Mouse (Mus musculus) bone marrow macrophage, adult 2 months (primary cell): ENCODE data around the gene Cnn1. TPM values are rescaled to one million over a fixed set of nuclear protein-coding genes. Genes with fewer than 3 reads are reported as not detected.

Experiments used
- H3K27ac ChIP-seq: 2 replicates; pipeline ENCODE4 v1.5.1; 2012; ENCODE audit warnings: low read depth, low read length; ENCODE audit not compliant: insufficient read depth
- H3K4me1 ChIP-seq: 2 replicates; pipeline ENCODE4 v1.6.1; 2012; ENCODE audit warnings: low read length; ENCODE audit not compliant: control insufficient read depth, insufficient read depth
- H3K4me3 ChIP-seq: 2 replicates; pipeline ENCODE4 v1.5.1; 2012; ENCODE audit warnings: mild to moderate bottlenecking, low read length, moderate library complexity; ENCODE audit not compliant: insufficient read depth
- CTCF ChIP-seq: IDR thresholded peaks from 2 replicates; pipeline ENCODE4 v1.5.1; 2012; ENCODE audit warnings: low read depth, mild to moderate bottlenecking, low read length, moderate library complexity
- POLR2A ChIP-seq: IDR thresholded peaks from 2 replicates; pipeline ENCODE4 v1.6.1; 2012; ENCODE audit warnings: mild to moderate bottlenecking, low read depth, low read length, borderline replicate concordance
- polyA plus RNA-seq: library from polyadenylated mRNA; stranded (reverse); fragments of >200 nt; gene quantifications from 2 replicates; pipeline ENCODE4 v1.2.4, GENCODE M21; 2012; ENCODE audit not compliant: missing spikeins, insufficient read depth, insufficient read length

Cnn1 gene
- polyA plus RNA-seq, 1 experiment = 1.6 TPM

DNA sequence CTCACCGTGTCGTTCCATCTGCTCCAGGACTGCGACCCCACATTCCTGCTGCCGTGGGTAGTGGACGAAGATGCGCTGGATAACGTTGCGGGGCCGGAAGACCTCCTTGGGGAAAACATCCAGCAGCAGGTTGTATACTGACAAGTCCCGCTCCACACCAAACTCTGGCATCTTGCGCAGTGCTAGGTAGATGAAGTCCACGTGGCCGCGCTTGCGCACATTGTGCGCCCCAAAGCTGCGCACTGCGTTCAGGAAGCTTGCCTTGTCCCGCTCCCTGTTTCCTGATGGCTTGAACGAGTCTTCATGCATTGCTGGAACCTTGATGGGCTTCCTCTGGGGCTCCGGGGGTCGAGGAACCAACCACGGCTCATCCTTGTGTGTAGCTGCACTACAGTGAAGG, 22.8 kb upstream of the Cnn1 start:
- Histone ChIP-seq H3K27ac (no peak overlapping the region), H3K4me3 (no peak overlapping the region), H3K4me1 (no peaks in the 10 kb centered on the region)
- TF ChIP-seq POLR2A (no peak), CTCF (no peak)

DNA sequence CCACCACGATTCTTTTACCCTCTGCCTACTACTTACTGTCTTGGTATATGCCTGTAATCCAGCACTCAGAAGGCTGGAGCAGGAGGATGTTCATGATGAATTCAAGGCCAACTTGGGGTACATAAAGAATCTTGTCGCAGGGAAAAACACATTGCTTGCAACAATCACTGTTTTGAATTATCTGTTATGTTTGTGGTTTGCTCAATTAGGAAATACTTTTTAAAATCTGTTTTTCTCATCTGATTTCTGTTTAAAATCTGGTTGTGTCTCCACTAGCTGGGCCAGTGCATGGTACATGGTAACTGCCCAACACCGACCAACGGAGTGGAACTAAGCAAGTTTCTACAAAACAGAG, 14.4 kb upstream of the Cnn1 start:
- Histone ChIP-seq H3K4me1 (peaks cover 4% of the 10 kb centered on the region; the same call in 1 of the 2 replicates), H3K4me3 (peak overlapping the region; percentile 82), H3K27ac (no peak overlapping the region)
- TF ChIP-seq CTCF (no peak), POLR2A (no peak)

DNA sequence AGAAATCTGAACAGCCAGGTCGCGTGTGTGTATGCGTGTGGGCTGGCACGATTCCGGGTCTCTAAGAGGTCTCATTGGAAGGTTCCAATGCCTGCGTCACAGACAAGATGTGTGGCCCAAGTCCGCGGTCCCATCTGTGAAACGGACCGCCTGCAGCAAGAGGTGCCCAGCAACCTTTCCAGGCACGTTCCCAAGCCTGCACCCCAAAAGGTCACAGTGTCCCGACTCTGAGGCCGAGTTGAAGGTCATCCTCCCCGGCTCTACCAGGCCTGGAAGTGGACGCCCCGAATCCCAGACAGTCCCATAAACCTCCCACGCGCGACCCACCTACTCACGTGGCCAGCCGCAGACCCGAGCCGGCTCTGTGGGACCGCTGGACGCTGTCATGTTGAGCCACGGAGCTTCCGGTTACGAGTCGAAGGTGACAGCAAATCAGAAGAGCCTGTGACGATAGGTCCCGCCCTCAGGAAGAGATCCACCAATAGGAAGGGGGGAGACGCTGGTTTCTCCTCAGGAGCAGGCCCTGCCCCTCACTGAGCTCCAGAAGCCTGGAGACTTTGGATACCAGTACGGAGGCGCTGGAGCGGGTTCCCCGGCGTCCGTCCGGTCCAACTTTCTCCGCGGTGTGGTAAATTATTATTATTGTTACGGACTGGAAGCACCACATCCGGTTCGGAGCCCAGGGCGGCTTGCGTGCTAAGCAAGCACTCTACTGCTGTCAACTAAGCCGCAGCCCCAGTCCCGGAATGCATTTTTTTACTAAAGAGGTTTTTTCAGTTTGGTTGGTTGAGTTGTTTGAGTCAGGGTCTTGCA, 13.8 kb upstream of the Cnn1 start, which contains the start of gene Ecsit:
Ecsit (minus strand) TSS at position 417 of the 813 bp plus-strand sequence.
- peaks cover 4% of the 10 kb centered on the region; the same call in 1 of the 2 replicates for H3K4me1 ChIP-seq
- H3K4me3 ChIP-seq = peak within 1 kb of the TSS; percentile 82
- TF ChIP-seq POLR2A (no peak), CTCF (0 out of 2 replicates have a peak, but pooled peaks have one; percentile 9)
- peak within 1 kb of the TSS; percentile 18; the same call in 1 of the 2 replicates for H3K27ac ChIP-seq

DNA sequence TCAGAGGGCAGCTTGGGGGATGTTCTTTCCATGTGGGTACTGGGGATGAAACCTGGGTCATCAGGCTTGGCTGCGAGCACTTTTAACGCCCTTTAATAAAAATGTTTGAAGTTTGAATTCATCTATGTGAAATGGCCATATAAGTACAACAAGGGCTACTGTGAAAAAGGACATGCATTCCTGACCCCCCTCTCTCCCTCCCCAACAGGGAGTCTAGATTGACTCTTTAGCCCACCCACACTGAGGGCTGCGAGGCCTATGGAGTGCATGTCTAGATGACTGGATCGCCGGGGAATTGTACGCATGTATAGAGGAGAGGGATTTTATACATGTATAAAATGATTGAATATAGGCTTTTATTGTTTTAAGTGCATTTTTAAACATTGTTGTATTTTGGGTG, 13.0 kb upstream of the Cnn1 start:
- peaks cover 4% of the 10 kb centered on the region; the same call in 1 of the 2 replicates for H3K4me1 ChIP-seq
- peak overlapping the region; percentile 82 for H3K4me3 ChIP-seq
- no peak for TF ChIP-seq CTCF
- no peak for TF ChIP-seq POLR2A
- no peak overlapping the region for H3K27ac ChIP-seq

DNA sequence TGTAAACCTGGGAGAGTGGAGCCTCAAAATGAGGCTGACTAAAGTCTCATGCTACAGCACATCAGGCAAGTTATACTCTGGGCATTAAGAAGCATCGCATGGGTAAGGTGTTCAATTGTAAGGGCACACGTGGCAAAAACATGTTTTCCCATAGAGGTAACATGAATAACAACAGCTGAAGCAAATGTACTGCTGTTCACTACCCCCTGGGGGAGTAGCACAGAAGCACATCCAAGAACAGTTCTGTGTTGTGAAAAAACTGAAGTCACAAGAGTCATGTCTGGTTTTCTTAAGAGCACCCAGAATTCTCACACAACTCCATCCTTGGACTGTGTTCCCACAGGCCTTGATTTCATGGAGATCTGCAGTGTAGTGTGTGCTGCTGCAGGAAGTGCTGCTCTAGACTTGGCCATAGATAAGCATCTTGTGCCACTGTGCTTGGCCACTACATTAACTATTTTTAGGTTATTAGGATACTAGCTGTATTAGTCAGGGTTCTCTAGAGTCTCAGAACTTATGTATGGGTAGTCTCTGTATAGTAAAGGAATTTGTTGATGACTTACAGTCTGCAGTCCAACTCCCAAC, 11.9 kb upstream of the Cnn1 start:
- H3K27ac ChIP-seq = no peak overlapping the region
- H3K4me3 ChIP-seq = no peak overlapping the region
- TF ChIP-seq POLR2A (no peak), CTCF (no peak)
- H3K4me1 ChIP-seq = peaks cover 4% of the 10 kb centered on the region; the same call in 1 of the 2 replicates

DNA sequence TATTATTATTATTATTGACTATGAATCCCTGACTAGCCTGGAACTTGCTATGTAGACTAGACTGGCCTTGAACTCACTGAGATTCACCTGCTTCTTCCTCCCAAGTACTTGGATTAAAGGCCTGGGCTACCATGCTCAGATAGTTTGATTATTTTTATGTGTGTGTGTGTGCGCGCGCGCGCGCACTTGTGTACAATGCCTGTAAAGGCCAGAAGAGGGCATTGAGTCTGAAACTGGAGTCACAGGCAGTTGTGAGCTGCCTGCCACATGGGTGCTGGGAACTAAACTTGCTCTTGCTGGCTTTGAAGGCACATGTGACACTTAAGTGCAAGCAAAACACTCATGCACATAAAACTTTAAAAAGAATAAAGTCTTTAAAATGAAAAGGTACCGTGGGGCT, 9.7 kb upstream of the Cnn1 start:
- Histone ChIP-seq H3K27ac (no peak overlapping the region), H3K4me1 (peaks cover 4% of the 10 kb centered on the region; the same call in 1 of the 2 replicates), H3K4me3 (no peak overlapping the region)
- TF ChIP-seq CTCF (no peak), POLR2A (no peak)

DNA sequence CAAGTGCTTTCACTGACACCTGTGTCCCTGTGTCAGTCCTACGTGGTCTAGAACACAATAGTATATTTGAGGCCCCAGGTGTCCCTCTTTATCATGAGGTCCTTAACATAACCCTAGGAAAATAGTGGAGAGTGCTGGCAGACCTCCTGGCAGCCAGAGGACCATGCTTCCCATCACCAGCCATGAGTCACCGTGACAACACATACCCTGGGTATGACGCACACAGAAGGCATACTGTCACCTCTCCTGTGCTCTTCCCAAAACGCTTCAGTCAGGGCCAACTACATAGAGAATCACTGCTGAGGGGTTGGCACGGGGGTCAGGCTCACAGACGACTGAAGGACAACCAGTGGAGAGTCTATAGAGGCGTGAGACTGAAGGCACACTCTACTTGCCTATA, 9.0 kb upstream of the Cnn1 start:
- Histone ChIP-seq H3K27ac (no peak overlapping the region), H3K4me1 (peaks cover 4% of the 10 kb centered on the region; the same call in 1 of the 2 replicates), H3K4me3 (no peak overlapping the region)
- TF ChIP-seq CTCF (no peak), POLR2A (no peak)

DNA sequence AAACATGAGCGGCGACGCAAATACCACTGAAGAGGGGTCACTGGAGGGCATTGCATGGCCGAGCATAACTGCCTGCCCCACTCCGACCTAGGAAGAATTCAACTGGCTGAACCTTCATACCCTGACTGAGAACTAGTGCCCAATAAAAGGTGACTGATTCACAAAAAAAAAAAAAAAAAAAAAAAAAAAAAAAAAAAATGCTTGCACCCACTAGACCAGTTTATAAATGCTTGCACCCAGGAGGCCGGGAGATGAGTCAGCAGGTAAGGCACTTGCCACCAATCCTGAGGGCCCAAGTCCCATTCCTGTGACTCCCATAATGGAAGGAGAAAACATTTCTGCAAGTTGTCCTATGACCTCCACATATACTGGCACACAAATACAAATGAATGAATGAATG, 6.3 kb upstream of the Cnn1 start:
- H3K4me1 ChIP-seq = no peaks in the 10 kb centered on the region
- TF ChIP-seq CTCF (no peak), POLR2A (no peak)
- H3K27ac ChIP-seq = no peak overlapping the region
- no peak overlapping the region for H3K4me3 ChIP-seq

DNA sequence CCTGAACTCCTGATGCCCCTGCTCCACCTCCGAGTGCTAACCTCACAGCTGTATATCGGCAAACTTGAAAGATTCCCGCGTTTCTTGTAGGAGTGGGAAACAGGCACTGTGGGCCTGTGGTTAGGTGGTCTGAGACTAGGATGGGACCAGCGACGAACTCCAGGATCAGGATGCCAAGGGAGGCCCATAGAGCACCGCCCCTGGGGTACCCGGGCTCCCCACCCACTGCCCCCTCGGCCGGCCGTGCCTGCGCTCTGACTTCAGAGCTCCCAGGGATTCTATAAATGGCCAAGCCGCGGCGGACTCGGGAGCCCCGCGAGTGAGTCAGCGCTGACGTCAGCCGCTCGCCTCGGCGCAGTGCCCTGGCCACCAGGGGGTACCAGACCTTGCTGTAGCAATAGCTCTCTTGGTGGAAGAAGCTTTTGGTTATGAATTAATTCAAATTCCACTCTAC, 3.1 kb upstream of the Cnn1 start:
- no peaks in the 10 kb centered on the region for H3K4me1 ChIP-seq
- no peak for TF ChIP-seq POLR2A
- TF ChIP-seq CTCF = peak; percentile 60
- H3K4me3 ChIP-seq = peak overlapping the region; percentile 36

DNA sequence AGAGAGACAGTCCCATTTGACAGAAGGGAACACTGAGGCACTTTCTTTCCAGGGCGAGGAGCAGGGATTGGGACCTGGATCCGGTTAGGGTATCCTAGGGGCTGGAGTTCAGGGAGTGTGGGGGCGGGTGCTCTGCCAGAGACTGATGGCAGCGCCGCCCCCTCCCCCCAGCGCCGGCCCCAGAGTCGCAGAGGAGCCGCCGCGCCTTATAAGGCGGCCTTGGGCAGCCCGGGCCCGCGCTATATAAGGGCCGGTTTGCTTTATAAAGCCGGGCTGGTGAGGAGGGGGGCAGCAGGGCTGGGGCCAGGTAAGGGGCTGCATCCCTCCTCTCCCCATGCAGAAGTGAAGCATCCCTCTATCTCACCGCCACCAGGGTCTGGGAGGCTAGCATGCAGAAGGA, 906 bp downstream of the Cnn1 start:
- no peaks in the 10 kb centered on the region for H3K4me1 ChIP-seq
- H3K4me3 ChIP-seq = no peak overlapping the region
- H3K27ac ChIP-seq = no peak overlapping the region
- TF ChIP-seq CTCF = no peak

More for the DNA sequence above, 3.1 kb upstream of the Cnn1 start:
- H3K27ac ChIP-seq = no peak overlapping the region
